Mouse (Mus musculus): Measurements from ENCODE around the gene Stk33. TPM values are rescaled to one million over a fixed set of nuclear protein-coding genes. Genes with fewer than 3 reads are reported as not detected.

Stk33 gene
- polyA plus RNA-seq, 1 experiment from 2014 or later, result 7.8 TPM

GRCm38 (mm10) chr7:109328772-109329171, 110.1 kb downstream of the Stk33 start:
- Histone ChIP-seq H3K27me3 (replicated peaks) (no peaks in the 10 kb centered on the region), H3K27ac (no peak overlapping the region), H3K4me3 (no peak overlapping the region), H3K9me3 (no peaks in the 10 kb centered on the region), H3K4me1 (no peaks in the 10 kb centered on the region), H3K36me3 (replicated peaks) (no peaks in the 10 kb centered on the region), H3K9ac (no peak overlapping the region), H3K4me2 (no peak overlapping the region)
- ATAC-seq (replicated peaks), result no peak
- 63% methylated on average over 3 of the region's 3 CpGs for WGBS

DNA sequence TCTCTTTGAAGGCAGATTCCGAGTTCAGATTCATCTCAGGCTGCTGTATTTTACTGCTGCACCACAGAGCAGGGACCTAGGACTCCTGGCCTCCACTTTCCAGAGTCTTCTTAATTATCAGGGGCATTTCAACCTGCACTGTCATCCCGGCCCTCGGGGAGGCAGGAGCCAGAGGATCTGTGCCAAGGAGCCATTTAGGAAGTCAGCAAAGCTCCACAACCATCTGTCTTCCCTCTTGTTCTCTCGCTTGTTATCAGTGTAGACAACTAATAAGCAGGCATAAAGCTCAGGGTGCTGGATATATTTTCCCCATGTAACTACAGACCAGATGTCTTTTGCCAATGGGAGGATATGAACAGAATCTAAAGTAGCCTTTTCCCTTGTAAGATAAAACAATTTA, 112.1 kb downstream of the Stk33 start:
- Histone ChIP-seq H3K4me2 (no peak overlapping the region), H3K36me3 (replicated peaks) (no peaks in the 10 kb centered on the region), H3K27ac (no peak overlapping the region), H3K4me1 (no peaks in the 10 kb centered on the region), H3K4me3 (no peak overlapping the region), H3K9me3 (no peaks in the 10 kb centered on the region), H3K9ac (no peak overlapping the region), H3K27me3 (replicated peaks) (no peaks in the 10 kb centered on the region)
- ATAC-seq (replicated peaks), result no peak; the same call in 1 of the 2 replicates
- WGBS, result 60% methylated on average over 4 of the region's 4 CpGs

DNA sequence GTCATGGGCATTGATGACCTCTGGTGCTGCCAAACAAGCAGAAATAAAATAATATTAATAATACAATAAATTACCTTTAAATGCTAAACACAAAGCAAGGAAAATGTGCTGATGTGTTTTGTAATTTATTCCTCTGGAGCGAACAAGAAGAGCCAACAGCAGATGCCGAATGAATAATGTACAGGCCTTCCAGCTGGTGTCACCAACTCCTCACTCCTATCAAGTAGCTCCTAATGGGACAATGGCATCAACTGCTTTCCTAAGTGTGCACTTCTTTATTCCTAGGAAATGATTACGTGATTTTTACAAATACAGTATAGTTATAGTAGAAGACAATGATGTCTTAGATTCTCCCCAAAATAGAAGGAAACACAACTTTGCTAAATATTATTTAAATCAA, 113.2 kb downstream of the Stk33 start:
- H3K4me1 ChIP-seq, result no peaks in the 10 kb centered on the region
- no peak; the same call in 1 of the 2 replicates for ATAC-seq (replicated peaks)
- H3K4me2 ChIP-seq, result no peak overlapping the region
- H3K36me3 ChIP-seq (replicated peaks), result no peaks in the 10 kb centered on the region
- no peak overlapping the region for H3K27ac ChIP-seq
- H3K9me3 ChIP-seq, result no peaks in the 10 kb centered on the region
- no peak overlapping the region for H3K4me3 ChIP-seq
- WGBS, result 46% methylated on average over 3 of the region's 3 CpGs
- no peak overlapping the region for H3K9ac ChIP-seq
- no peaks in the 10 kb centered on the region for H3K27me3 ChIP-seq (replicated peaks)

- Histone ChIP-seq H3K27me3 (replicated peaks) (no peaks in the 10 kb centered on the region), H3K27ac (no peak overlapping the region), H3K9me3 (no peaks in the 10 kb centered on the region), H3K4me1 (no peaks in the 10 kb centered on the region), H3K36me3 (replicated peaks) (no peaks in the 10 kb centered on the region), H3K4me3 (no peak overlapping the region), H3K9ac (no peak overlapping the region), H3K4me2 (no peak overlapping the region)
- no peak for ATAC-seq (replicated peaks)
- WGBS, result 72% methylated on average over 9 of the region's 9 CpGs
Observed at GRCm38 (mm10) chr7:109325169-109325568, 113.7 kb downstream of the Stk33 start.

- 72% methylated on average over 2 of the region's 2 CpGs for WGBS
- H3K27ac ChIP-seq, result no peak overlapping the region
Observed at GRCm38 (mm10) chr7:109309506-109309905, 129.4 kb downstream of the Stk33 start.

GRCm38 (mm10) chr7:109295807-109296206, 143.1 kb downstream of the Stk33 start:
- Histone ChIP-seq H3K27ac (no peak overlapping the region), H3K9me3 (no peaks in the 10 kb centered on the region), H3K4me2 (no peak overlapping the region), H3K36me3 (replicated peaks) (no peaks in the 10 kb centered on the region), H3K4me3 (no peak overlapping the region), H3K9ac (no peak overlapping the region), H3K4me1 (no peaks in the 10 kb centered on the region), H3K27me3 (replicated peaks) (no peaks in the 10 kb centered on the region)
- ATAC-seq (replicated peaks), result no peak
- WGBS, result 87% methylated on average over 3 of the region's 3 CpGs

More at GRCm38 (mm10) chr7:109309506-109309905, 129.4 kb downstream of the Stk33 start:
- no peaks in the 10 kb centered on the region for H3K36me3 ChIP-seq (replicated peaks)
- no peaks in the 10 kb centered on the region for H3K27me3 ChIP-seq (replicated peaks)
- ATAC-seq (replicated peaks), result no peak
- H3K9ac ChIP-seq, result no peak overlapping the region
- H3K4me1 ChIP-seq, result no peaks in the 10 kb centered on the region
- H3K4me3 ChIP-seq, result no peak overlapping the region
- no peak overlapping the region for H3K4me2 ChIP-seq
- H3K9me3 ChIP-seq, result no peaks in the 10 kb centered on the region

- 83% methylated on average over 5 of the region's 5 CpGs for WGBS
- no peak for ATAC-seq (replicated peaks)
Observed at GRCm38 (mm10) chr7:109295351-109295750, 143.5 kb downstream of the Stk33 start.

DNA sequence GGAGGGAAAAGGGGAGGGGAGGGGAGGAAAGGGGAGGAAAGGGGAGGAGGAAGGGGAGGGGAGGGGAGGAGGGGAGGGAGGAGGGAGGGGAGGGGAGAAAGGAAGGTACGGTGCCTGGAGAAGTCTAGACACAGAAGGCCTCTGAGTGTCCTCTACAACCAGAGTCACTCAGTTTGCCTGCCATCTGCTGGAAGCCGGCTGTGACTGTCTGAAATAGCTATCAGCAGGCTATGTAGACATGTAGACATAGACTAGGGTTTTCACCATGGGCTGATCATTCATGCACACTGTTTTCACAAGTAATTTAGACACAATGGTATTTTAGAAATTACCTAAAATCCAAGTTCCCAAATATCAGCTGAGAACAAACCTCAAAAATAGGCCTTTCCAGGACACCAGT, 148.4 kb downstream of the Stk33 start:
- no peaks in the 10 kb centered on the region for H3K36me3 ChIP-seq (replicated peaks)
- H3K4me3 ChIP-seq, result no peak overlapping the region
- no peak overlapping the region for H3K9ac ChIP-seq
- no peak for ATAC-seq (replicated peaks)
- H3K4me1 ChIP-seq, result no peaks in the 10 kb centered on the region
- H3K4me2 ChIP-seq, result no peak overlapping the region
- 38% methylated on average over 2 of the region's 2 CpGs for WGBS
- no peak overlapping the region for H3K27ac ChIP-seq
- H3K9me3 ChIP-seq, result no peaks in the 10 kb centered on the region
- H3K27me3 ChIP-seq (replicated peaks), result no peaks in the 10 kb centered on the region

More at GRCm38 (mm10) chr7:109295351-109295750, 143.5 kb downstream of the Stk33 start:
- Histone ChIP-seq H3K4me3 (no peak overlapping the region), H3K27me3 (replicated peaks) (no peaks in the 10 kb centered on the region), H3K27ac (no peak overlapping the region), H3K4me1 (no peaks in the 10 kb centered on the region), H3K4me2 (no peak overlapping the region), H3K36me3 (replicated peaks) (no peaks in the 10 kb centered on the region), H3K9me3 (no peaks in the 10 kb centered on the region), H3K9ac (no peak overlapping the region)

DNA sequence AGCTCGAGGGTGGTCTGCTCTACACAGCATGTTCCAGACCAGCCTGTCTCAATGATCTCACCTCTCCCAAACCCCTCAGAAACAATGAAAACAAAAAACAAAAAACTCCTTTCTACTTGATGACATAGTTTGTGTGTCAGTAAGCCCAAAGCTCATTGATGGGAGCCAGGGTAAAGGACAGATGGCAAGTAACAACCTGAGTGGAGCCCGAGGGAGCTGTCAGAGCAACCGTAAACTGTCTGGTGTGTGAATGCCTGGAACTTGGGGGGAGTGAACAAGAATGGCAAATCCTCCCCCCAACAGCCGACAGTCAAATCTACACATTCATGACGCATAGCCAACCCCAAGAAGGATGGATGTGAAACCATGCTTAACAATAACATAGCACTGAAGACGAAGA, 149.8 kb downstream of the Stk33 start:
- Histone ChIP-seq H3K9ac (no peak overlapping the region), H3K4me3 (no peak overlapping the region), H3K4me2 (no peak overlapping the region), H3K36me3 (replicated peaks) (no peaks in the 10 kb centered on the region), H3K27ac (no peak overlapping the region), H3K27me3 (replicated peaks) (no peaks in the 10 kb centered on the region), H3K9me3 (no peaks in the 10 kb centered on the region), H3K4me1 (no peaks in the 10 kb centered on the region)
- ATAC-seq (replicated peaks), result no peak
- WGBS, result 67% methylated on average over 6 of the region's 6 CpGs

DNA sequence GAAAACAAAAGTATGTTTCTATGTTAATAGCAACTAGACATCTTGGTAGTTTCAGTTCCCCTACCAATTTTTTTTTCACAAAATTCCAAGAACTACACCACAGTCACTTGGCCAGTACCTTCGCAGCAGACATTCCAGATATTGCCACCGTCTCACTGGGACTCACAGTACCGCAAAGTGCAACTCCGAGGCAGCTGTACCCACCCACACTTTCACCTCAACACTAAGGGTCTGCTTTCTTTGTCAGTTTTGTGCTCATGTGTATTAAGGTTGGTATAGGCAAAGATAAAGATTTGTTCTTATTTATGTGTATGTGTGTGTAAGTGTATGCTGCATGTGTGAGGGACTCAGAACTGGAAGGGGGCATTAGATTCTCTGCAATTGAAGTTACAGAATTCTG, 156.8 kb downstream of the Stk33 start:
- Histone ChIP-seq H3K27me3 (replicated peaks) (no peaks in the 10 kb centered on the region), H3K9me3 (no peaks in the 10 kb centered on the region), H3K27ac (no peak overlapping the region), H3K9ac (no peak overlapping the region), H3K4me1 (peaks cover 3% of the 10 kb centered on the region), H3K4me2 (no peak overlapping the region), H3K36me3 (replicated peaks) (no peaks in the 10 kb centered on the region), H3K4me3 (no peak overlapping the region)
- 88% methylated on average over 4 of the region's 4 CpGs for WGBS
- ATAC-seq (replicated peaks), result no peak

DNA sequence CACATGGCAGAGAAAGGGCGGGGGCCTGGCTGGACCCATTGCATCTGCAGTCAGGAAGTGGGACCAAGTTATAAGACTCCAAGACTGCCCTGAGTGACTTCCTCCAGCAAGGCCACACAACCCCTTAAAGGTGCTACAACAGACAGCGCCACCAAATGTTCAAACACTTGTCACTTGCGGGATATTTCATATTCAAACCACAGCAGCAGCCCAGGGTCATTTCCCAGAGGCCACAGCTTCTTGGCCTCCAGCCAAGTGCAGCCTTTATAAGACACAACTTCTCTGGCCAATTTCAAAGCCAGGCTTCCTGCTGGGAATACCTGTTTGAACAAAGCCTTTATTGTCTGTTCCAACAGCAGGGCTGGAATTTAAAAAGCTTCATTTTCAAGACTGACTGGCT, 162.3 kb downstream of the Stk33 start:
- WGBS, result 54% methylated on average over 3 of the region's 3 CpGs
- Histone ChIP-seq H3K4me3 (no peak overlapping the region), H3K9ac (no peak overlapping the region), H3K9me3 (no peaks in the 10 kb centered on the region), H3K4me1 (peaks cover 13% of the 10 kb centered on the region), H3K36me3 (replicated peaks) (no peaks in the 10 kb centered on the region), H3K4me2 (no peak overlapping the region), H3K27me3 (replicated peaks) (0 out of 2 replicates have a peak, but pooled peaks cover 2% of the 10 kb centered on the region), H3K27ac (no peak overlapping the region)
- ATAC-seq (replicated peaks), result no peak

GRCm38 (mm10) chr7:109275901-109276300, 163.0 kb downstream of the Stk33 start:
- no peaks in the 10 kb centered on the region for H3K9me3 ChIP-seq
- ATAC-seq (replicated peaks), result no peak
- no peak overlapping the region for H3K4me2 ChIP-seq
- peak overlapping the region; percentile 42 for H3K27ac ChIP-seq
- 92% methylated on average over 4 of the region's 4 CpGs for WGBS
- H3K36me3 ChIP-seq (replicated peaks), result no peaks in the 10 kb centered on the region
- peaks cover 13% of the 10 kb centered on the region for H3K4me1 ChIP-seq
- no peak overlapping the region for H3K9ac ChIP-seq
- H3K27me3 ChIP-seq (replicated peaks), result 0 out of 2 replicates have a peak, but pooled peaks cover 2% of the 10 kb centered on the region
- H3K4me3 ChIP-seq, result no peak overlapping the region

DNA sequence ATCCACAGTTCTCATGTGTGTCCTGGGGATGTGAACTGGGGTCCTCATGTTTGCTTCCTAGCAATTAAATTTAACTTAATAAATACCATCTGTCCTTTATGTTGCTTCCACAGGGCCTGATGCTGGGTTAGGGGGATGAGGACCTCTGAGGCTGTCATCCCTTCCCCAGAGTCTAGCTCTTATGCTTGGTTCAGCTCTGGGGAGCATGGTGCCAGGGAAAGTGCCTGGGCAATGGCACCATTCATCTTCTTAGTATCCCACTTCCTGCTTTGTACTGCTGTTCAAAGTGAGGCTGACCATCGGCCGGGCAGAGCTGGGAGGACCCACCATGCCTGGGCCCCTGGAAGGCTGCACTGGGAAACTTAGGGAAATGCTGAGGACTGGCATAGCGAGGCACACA, 163.7 kb downstream of the Stk33 start:
- no peak overlapping the region for H3K4me2 ChIP-seq
- no peak overlapping the region for H3K9ac ChIP-seq
- no peak overlapping the region for H3K4me3 ChIP-seq
- H3K4me1 ChIP-seq, result peaks cover 13% of the 10 kb centered on the region
- 0 out of 2 replicates have a peak, but pooled peaks cover 2% of the 10 kb centered on the region for H3K27me3 ChIP-seq (replicated peaks)
- no peak for ATAC-seq (replicated peaks)
- no peaks in the 10 kb centered on the region for H3K36me3 ChIP-seq (replicated peaks)
- no peaks in the 10 kb centered on the region for H3K9me3 ChIP-seq
- H3K27ac ChIP-seq, result peak overlapping the region; percentile 42
- WGBS, result 52% methylated on average over 3 of the region's 3 CpGs

Data from midbrain, embryonic 15.5 days (tissue).